Mouse (Mus musculus): ENCODE measurements at regions not wholly inside any gene's neighbourhood (a gene's known extent, or its start where the extent isn't known, plus 50 kb on each side); places are given as distances from the start of the nearest gene placed in this dataset.
A peak's percentile ranks its signal among the peaks of the same experiment; 100 is the strongest.

DNA sequence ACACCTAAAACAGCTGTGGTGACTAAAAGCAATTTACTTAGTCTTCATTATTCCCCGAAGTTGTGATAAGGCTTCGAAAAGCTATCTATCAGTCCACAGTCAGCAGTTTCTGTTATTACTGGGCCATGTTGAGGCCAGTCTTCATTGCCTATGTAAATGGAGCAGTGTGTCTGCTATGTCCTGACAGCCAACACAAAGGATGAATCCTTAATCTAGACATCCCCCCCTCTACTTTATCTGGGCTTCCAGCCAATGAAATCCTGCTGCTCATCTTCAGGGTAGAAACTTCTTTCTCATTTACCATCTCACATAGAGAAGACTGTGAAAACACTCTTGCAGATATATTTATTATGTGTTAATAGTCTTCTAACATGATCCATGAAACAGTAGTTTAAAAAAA is 1817.9 kb upstream of the Tmeff2 start:
- DNase-seq (ENCODE audit: low read depth, low spot score): no peak

DNA sequence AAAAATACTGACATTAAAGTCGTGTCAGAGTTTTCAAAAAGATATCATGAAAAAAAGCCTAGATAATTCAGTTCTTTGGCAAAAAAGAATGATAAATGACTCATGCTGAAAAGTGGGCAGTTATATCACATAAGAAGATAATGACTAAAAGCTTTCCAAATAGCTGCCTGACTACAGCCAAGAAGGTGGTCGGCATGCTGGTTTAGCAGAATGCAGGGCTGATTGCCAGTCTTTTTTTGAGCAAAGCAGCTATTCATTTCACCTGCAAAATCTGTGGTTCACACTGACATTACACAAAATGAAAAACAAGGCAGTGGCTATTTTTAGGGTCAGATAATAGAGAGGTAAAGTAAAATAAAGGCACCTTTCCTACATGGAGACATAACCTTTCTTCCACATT is 1800.9 kb upstream of the Tmeff2 start:
- DNase-seq (ENCODE audit: low read depth, low spot score): peak; percentile 15

DNA sequence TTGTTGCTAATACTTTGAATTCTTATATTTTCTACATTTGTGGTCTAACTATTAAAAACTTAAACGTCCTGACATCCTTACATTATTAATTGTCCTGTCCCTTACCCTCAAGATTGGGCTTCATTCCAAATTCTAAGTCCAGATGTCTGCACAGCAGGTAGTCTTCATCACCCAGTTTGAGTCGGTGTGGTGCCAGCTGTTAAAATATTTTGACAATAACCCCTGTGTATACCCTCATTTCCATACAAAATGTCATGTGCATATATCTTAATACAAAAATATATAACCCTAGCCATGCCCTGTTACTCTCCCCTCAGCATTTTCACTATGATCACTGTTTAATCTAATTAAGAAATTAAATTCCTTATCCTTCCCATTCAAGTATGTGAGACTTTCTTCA is 1791.4 kb upstream of the Tmeff2 start:
- DNase-seq (ENCODE audit: low read depth, low spot score): no peak

DNA sequence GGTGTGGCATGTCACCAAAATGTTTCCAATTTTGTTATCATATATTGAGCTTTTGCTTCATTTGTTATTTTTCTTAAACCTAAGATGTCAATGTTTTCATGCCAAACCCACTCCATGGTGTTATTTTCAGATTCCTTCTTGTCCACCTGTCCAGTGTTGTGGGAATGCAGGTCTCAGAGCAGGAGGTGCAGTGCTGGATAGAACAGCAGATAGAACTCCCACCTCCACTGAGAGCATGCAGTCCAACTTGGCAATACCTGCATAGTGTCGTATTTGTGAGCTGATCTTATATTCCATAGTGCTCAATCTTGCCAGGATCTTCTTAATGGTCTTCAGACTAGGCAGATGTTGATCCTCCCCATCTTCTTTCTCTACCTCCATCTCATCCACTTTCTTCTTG is 1790.9 kb upstream of the Tmeff2 start:
- DNase-seq (ENCODE audit: low read depth, low spot score): no peak

Data from telencephalon, adult 2 months (tissue).